In the genomic region with DNA sequence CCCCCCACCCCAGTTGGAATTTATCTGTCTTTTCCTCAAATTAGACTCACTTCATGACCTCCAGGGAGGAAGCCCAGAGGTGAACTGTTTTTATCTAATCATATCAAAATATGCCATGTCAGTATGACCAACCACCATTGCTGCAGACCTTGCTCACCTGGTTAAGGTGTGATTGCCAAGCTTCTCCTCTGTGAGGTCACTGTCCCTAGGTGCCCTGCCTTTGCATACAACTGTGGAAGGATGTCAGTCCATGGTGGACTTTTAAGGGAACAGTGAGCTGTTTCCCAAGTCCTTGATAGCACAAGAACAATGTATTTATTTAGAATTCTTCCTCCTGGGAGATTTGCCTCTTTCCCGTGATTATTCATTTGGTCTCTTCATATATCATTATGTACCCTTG, we compare ENCODE assay signal across 32 mouse cellular contexts.
"Had no signal": no experiment of that assay in that cellular context is flagged by ENCODE, and none has a peak within 500 bp of the region (broad histone marks: within the 10 kb centered on the region; RNA-seq: fewer than 3 reads in every experiment).

No protein-coding gene starts in this region.

- H3K9ac ChIP-seq: limb, embryonic 12.5 days; limb, embryonic 13.5 days; limb, embryonic 15.5 days; liver, embryonic 12.5 days; liver, embryonic 13.5 days; liver, embryonic 14.5 days; liver, embryonic 15.5 days; lung, embryonic 14.5 days; lung, embryonic 15.5 days; midbrain, embryonic 12.5 days; midbrain, embryonic 13.5 days; midbrain, embryonic 15.5 days; neural tube, embryonic 12.5 days had no signal

- H3K9me3 ChIP-seq: limb, embryonic 10.5 days; limb, embryonic 12.5 days; limb, embryonic 13.5 days; limb, embryonic 15.5 days; liver, embryonic 12.5 days; liver, embryonic 13.5 days; liver, embryonic 15.5 days; lung, embryonic 15.5 days; megakaryocyte, embryonic 14.5 days; midbrain, embryonic 10.5 days; midbrain, embryonic 12.5 days; midbrain, embryonic 13.5 days; midbrain, embryonic 15.5 days; neural tube, embryonic 12.5 days had no signal

- DNase-seq: left cerebral cortex, postnatal 4 days; liver; liver, embryonic 13.5 days; lung, adult 18-20 months; lung, adult 2 months; lung, embryonic 14.5 days; lung, postnatal 10 days; lung, postnatal 14 days; lung, postnatal 36 days; lung, postnatal 4 days; midbrain, embryonic 14.5 days had no signal

- H3K27me3 ChIP-seq: limb, embryonic 12.5 days; limb, embryonic 13.5 days; limb, embryonic 15.5 days; liver, embryonic 12.5 days; liver, embryonic 13.5 days; liver, embryonic 15.5 days; lung, embryonic 15.5 days; midbrain, embryonic 13.5 days; midbrain, embryonic 15.5 days; neural tube, embryonic 12.5 days had no signal

- H3K27ac ChIP-seq: left cerebral cortex, adult 2 months; limb, embryonic 10.5 days; limb, embryonic 12.5 days; limb, embryonic 13.5 days; limb, embryonic 15.5 days; liver, embryonic 12.5 days; liver, embryonic 13.5 days; liver, embryonic 14.5 days; liver, embryonic 15.5 days; lung, embryonic 15.5 days; macrophage; midbrain, embryonic 10.5 days; midbrain, embryonic 12.5 days; midbrain, embryonic 13.5 days; midbrain, embryonic 15.5 days; neural tube, embryonic 12.5 days had no signal

- H3K36me3 ChIP-seq: limb, embryonic 10.5 days; limb, embryonic 12.5 days; limb, embryonic 13.5 days; limb, embryonic 15.5 days; liver, embryonic 12.5 days; liver, embryonic 13.5 days; liver, embryonic 15.5 days; lung, embryonic 15.5 days; midbrain, embryonic 10.5 days; midbrain, embryonic 12.5 days; midbrain, embryonic 13.5 days; midbrain, embryonic 15.5 days; neural tube, embryonic 12.5 days had no signal

- H3K4me2 ChIP-seq: limb, embryonic 12.5 days; limb, embryonic 13.5 days; limb, embryonic 15.5 days; liver, embryonic 11.5 days; liver, embryonic 12.5 days; liver, embryonic 13.5 days; liver, embryonic 15.5 days; lung, embryonic 14.5 days; lung, embryonic 15.5 days; midbrain, embryonic 11.5 days; midbrain, embryonic 12.5 days; midbrain, embryonic 13.5 days; midbrain, embryonic 15.5 days; neural tube, embryonic 12.5 days had no signal

- H3K4me3 ChIP-seq: left cerebral cortex, adult 2 months; limb, embryonic 10.5 days; limb, embryonic 12.5 days; limb, embryonic 13.5 days; limb, embryonic 15.5 days; liver, embryonic 12.5 days; liver, embryonic 13.5 days; liver, embryonic 15.5 days; lung, embryonic 15.5 days; megakaryocyte, embryonic 14.5 days; midbrain, embryonic 10.5 days; midbrain, embryonic 12.5 days; midbrain, embryonic 13.5 days; midbrain, embryonic 15.5 days; myocyte; neural tube, embryonic 12.5 days had no signal

- ATAC-seq: liver, embryonic 12.5 days; lung, postnatal 0 days; midbrain, embryonic 13.5 days; midbrain, embryonic 15.5 days; midbrain, embryonic 16.5 days had no signal
